Mouse (Mus musculus) left cerebral cortex, postnatal 36 days (tissue): Measurements from ENCODE around the gene Glod4. TPM values are rescaled to one million over a fixed set of nuclear protein-coding genes. Genes with fewer than 3 reads are reported as not detected.

Source experiments
- DNase-seq, 2 experiments: peaks; one replicate each; pipeline ENCODE4 v3.0.0; 2021 to 2022; ENCODE audit warnings: low spot score in 2 of 2, mixed read lengths in 1 of 2
- intact Hi-C: fragments of 180-260 bp; cut with DNase I; formaldehyde crosslinking; loops from one replicate; pipeline ENCODE4 v1.15.1; 2025
- total RNA-seq, 2 experiments: library from RNA; stranded (reverse); gene quantifications; 2 replicates each; pipeline ENCODE4 v1.2.3; 2021

Glod4 gene
- total RNA-seq, 2 experiments from 2014 or later = 47.7 to 58.2 TPM

GRCm38 (mm10) chr11:76158375-76158774 is 85.2 kb downstream of the Glod4 start:
- DNase-seq = no peak
- intact Hi-C loops = no loop called here

GRCm38 (mm10) chr11:76154861-76155260 is 88.7 kb downstream of the Glod4 start:
- intact Hi-C loops = no loop called here
- no peak for DNase-seq

GRCm38 (mm10) chr11:76154200-76154599 is 89.3 kb downstream of the Glod4 start:
- no peak for DNase-seq
- intact Hi-C loops = no loop called here

GRCm38 (mm10) chr11:76153236-76153951 is 90.1 kb downstream of the Glod4 start:
- no peak for DNase-seq
- intact Hi-C loops = no loop called here

GRCm38 (mm10) chr11:76150980-76151379 is 92.5 kb downstream of the Glod4 start:
- intact Hi-C loops = no loop called here
- no peak for DNase-seq

GRCm38 (mm10) chr11:76148055-76149008 is 95.2 kb downstream of the Glod4 start:
- intact Hi-C loops = no loop called here
- no peak for DNase-seq

GRCm38 (mm10) chr11:76146187-76147010 is 97.1 kb downstream of the Glod4 start:
- intact Hi-C loops = no loop called here
- DNase-seq = no peak

- intact Hi-C loops = no loop called here
- no peak for DNase-seq
These were observed 98.4 kb downstream of the Glod4 start for GRCm38 (mm10) chr11:76145169-76145568.

- intact Hi-C loops = no loop called here
- no peak for DNase-seq
These were observed 99.1 kb downstream of the Glod4 start for GRCm38 (mm10) chr11:76144386-76144785.

- intact Hi-C loops = no loop called here
- no peak for DNase-seq
These were observed 105.5 kb downstream of the Glod4 start for GRCm38 (mm10) chr11:76137996-76138395.

GRCm38 (mm10) chr11:76135641-76136437 is 107.7 kb downstream of the Glod4 start:
- intact Hi-C loops = no loop called here
- no peak for DNase-seq

GRCm38 (mm10) chr11:76130859-76131258 is 112.7 kb downstream of the Glod4 start:
- intact Hi-C loops = no loop called here
- DNase-seq = no peak

GRCm38 (mm10) chr11:76125386-76125785 is 118.1 kb downstream of the Glod4 start:
- intact Hi-C loops = no loop called here
- DNase-seq = no peak

- intact Hi-C loops = no loop called here
- DNase-seq = no peak
These were observed 120.0 kb downstream of the Glod4 start for GRCm38 (mm10) chr11:76123517-76123916.

- DNase-seq = no peak
- intact Hi-C loops = no loop called here
These were observed 121.0 kb downstream of the Glod4 start for GRCm38 (mm10) chr11:76122571-76122970.

- intact Hi-C loops = no loop called here
- no peak for DNase-seq
These were observed 122.4 kb downstream of the Glod4 start for GRCm38 (mm10) chr11:76121086-76121485.

- peak in 1 of 2 experiments; percentile 33 for DNase-seq
- intact Hi-C loops = no loop called here
These were observed 123.1 kb downstream of the Glod4 start for GRCm38 (mm10) chr11:76120407-76120901.

GRCm38 (mm10) chr11:76110416-76110815 is 133.1 kb downstream of the Glod4 start:
- intact Hi-C loops = no loop called here
- no peak for DNase-seq
